Mouse (Mus musculus) G1E (cell line): Measurements from ENCODE around the gene Bscl2.

ENCODE experiments used
- CTCF ChIP-seq: IDR thresholded peaks from 2 replicates; pipeline ENCODE4 v1.5.1; 2012; ENCODE audit warnings: low read depth, low read length, inconsistent platforms, mixed read lengths
- GATA1 ChIP-seq: IDR thresholded peaks from 2 replicates; pipeline ENCODE4 v1.6.1; 2012; ENCODE audit warnings: borderline replicate concordance, low read length, inconsistent platforms, mixed read lengths
- GATA2 ChIP-seq: IDR thresholded peaks from 2 replicates; pipeline ENCODE4 v1.6.1; 2012; ENCODE audit warnings: low read depth, low read length, inconsistent platforms, borderline replicate concordance
- POLR2AphosphoS5 ChIP-seq: IDR thresholded peaks from 2 replicates; pipeline ENCODE4 v1.6.1; 2012; ENCODE audit warnings: low read depth, low read length, inconsistent platforms; ENCODE audit not compliant: insufficient replicate concordance
- TAL1 ChIP-seq: conservative IDR thresholded peaks from 2 replicates; pipeline ENCODE4 v1.6.1; 2012; ENCODE audit warnings: low read depth, low read length, inconsistent platforms, mixed read lengths

DNA sequence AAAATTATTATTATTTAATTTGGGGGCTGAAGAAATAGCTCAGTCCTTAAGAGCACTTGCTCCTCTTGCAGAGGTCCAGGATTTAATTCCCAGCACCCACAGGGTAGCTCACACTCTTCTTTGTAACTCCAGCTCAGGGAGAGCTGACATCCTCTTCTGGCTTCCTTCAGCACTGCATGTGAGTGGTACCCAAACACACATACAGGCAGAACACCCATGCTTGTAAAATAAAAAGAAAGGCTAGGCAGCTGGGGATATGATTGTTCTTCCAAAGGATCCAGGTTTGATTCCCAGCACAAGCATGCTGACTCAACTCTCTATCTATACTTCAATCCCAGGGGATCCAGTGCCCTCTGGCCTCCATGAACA, 38.3 kb upstream of the Bscl2 start:
- TF ChIP-seq CTCF: no peak
- TF ChIP-seq GATA1: no peak
- TF ChIP-seq POLR2AphosphoS5: no peak
- TF ChIP-seq GATA2: no peak
- TF ChIP-seq TAL1: no peak
